Mouse (Mus musculus) bone marrow macrophage, adult 2 months (primary cell): ENCODE results near the gene Baiap2l1. TPM values are rescaled to one million over a fixed set of nuclear protein-coding genes. Genes with fewer than 3 reads are reported as not detected.
"Not testable (repeated sequence)": the region's sequence is repeated elsewhere in the genome, so short reads cannot be mapped to it uniquely, and the experiment has no call there.

Experiments used
- H3K27ac ChIP-seq: 2 replicates; pipeline ENCODE4 v1.5.1; 2012; ENCODE audit warnings: low read depth, low read length; ENCODE audit not compliant: insufficient read depth
- H3K4me1 ChIP-seq: 2 replicates; pipeline ENCODE4 v1.6.1; 2012; ENCODE audit warnings: low read length; ENCODE audit not compliant: control insufficient read depth, insufficient read depth
- H3K4me3 ChIP-seq: 2 replicates; pipeline ENCODE4 v1.5.1; 2012; ENCODE audit warnings: mild to moderate bottlenecking, low read length, moderate library complexity; ENCODE audit not compliant: insufficient read depth
- CTCF ChIP-seq: IDR thresholded peaks from 2 replicates; pipeline ENCODE4 v1.5.1; 2012; ENCODE audit warnings: low read depth, mild to moderate bottlenecking, low read length, moderate library complexity
- POLR2A ChIP-seq: IDR thresholded peaks from 2 replicates; pipeline ENCODE4 v1.6.1; 2012; ENCODE audit warnings: mild to moderate bottlenecking, low read depth, low read length, borderline replicate concordance
- polyA plus RNA-seq: library from polyadenylated mRNA; stranded (reverse); fragments of >200 nt; gene quantifications from 2 replicates; pipeline ENCODE4 v1.2.4, GENCODE M21; 2012; ENCODE audit not compliant: missing spikeins, insufficient read depth, insufficient read length

Baiap2l1 gene
- polyA plus RNA-seq, 1 experiment = not detected

DNA sequence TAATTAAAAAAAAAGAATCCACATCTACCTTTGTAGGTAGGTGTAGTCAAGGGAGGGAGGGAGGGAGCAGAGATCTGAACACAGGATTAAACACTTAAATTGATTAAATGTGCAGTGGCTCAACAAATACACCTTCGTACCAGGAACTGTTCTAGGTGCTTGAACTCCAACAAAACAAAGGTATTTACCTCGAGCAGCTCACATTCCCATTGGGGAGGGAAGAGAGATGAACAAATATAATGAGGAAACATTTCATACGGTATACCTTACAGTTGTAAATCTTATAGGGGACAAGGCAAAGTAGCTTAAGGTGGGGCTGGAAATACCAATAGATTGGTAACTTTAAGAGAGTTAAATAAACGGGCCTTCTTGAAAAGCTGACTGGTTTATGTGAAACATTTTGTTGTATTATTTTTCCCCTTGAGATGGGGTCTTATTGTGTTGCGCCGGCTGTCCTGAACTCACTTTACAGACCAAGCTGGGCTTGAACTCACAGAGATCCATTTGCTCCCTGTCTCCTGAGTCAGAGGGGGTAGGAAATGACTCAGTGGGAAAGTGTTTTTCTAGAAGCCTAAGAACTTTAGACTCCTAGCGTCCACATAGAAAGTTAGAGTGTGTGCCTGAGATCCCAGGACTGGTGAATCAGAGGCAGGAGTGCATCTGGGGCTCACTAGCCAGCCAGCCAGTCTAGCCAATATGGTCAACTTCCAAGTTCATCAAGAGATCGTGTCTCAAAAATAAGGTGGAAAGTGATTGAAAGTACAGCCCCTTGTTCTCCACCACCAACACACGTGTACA is 5.5 kb downstream of the Baiap2l1 start:
- H3K27ac ChIP-seq = no peak overlapping the region
- H3K4me3 ChIP-seq = no peak overlapping the region
- TF ChIP-seq CTCF (no peak), POLR2A (no peak)
- H3K4me1 ChIP-seq = no peaks in the 10 kb centered on the region

DNA sequence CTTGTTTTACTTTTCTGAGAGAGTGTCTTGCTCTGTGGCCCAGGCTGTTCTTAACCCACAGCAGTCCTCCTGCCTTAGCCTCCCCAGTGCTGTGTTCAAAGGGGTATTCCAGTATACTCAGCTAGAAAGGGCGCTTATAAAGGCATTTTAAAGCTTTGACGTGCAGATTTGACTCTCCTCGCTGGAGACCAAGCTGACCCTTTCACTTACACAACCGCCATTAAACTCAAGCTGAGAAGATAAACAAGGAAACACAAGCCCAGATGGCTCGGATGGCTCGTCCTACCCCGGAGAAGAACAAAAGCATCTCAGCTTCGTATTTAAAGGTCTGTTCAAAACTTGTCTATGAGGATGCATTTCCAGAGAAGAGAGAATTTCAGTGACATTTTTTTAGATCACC is 6.7 kb downstream of the Baiap2l1 start:
- Histone ChIP-seq H3K27ac (no peak overlapping the region), H3K4me3 (no peak overlapping the region), H3K4me1 (no peaks in the 10 kb centered on the region)
- TF ChIP-seq POLR2A (no peak), CTCF (no peak)

DNA sequence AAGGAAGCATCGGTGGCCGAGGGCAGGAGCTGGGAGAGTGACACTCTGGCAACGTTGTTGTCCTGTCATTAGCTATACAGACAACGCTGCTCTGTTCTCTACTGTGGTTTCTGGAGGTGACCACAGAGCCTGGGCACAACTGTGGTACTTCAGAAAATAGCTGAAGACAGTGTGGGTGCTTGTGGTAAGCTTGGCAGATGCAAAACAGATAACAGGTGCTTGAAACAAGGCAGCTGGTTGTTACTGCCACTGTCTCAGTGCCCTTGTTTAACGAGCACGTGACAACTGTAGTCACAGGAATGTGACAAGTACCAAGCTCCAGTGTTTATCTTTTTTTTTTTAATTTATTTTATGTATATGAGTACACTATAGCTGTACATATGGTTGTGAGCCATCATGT is 13.3 kb downstream of the Baiap2l1 start:
- TF ChIP-seq POLR2A (no peak), CTCF (no peak)
- Histone ChIP-seq H3K4me1 (no peaks in the 10 kb centered on the region), H3K27ac (no peak overlapping the region), H3K4me3 (no peak overlapping the region)

DNA sequence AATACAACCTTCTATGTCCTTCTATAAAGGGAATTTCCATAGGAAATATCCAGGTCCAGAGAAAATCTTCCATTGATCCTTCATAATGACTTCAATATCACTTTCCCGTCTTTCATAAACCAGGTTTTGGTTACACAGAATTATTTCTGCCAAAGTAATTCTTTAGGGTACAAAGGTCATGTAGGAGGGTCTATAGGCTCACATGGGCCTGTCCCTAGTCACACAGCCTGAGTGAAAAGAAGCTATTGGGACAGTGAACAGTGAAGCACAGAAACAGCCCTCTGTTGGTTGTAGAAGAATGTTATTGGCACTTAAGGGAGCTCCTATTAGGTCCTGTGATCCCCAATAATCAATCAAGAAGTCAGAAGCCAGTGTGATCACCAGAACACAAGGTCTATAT is 16.8 kb downstream of the Baiap2l1 start:
- Histone ChIP-seq H3K4me3 (no peak overlapping the region), H3K27ac (no peak overlapping the region), H3K4me1 (no peaks in the 10 kb centered on the region)
- TF ChIP-seq CTCF = no peak
- TF ChIP-seq POLR2A = no peak

GRCm38 (mm10) chr5:144338787-144339186 is 19.1 kb downstream of the Baiap2l1 start:
- H3K4me1 ChIP-seq = no peaks in the 10 kb centered on the region
- no peak for TF ChIP-seq CTCF
- no peak for TF ChIP-seq POLR2A
- H3K4me3 ChIP-seq = no peak overlapping the region
- H3K27ac ChIP-seq = no peak overlapping the region

- H3K4me1 ChIP-seq, H3K4me3 ChIP-seq, H3K27ac ChIP-seq: not testable (repeated sequence)
Observed at GRCm38 (mm10) chr5:144335357-144335756, 22.6 kb downstream of the Baiap2l1 start.

DNA sequence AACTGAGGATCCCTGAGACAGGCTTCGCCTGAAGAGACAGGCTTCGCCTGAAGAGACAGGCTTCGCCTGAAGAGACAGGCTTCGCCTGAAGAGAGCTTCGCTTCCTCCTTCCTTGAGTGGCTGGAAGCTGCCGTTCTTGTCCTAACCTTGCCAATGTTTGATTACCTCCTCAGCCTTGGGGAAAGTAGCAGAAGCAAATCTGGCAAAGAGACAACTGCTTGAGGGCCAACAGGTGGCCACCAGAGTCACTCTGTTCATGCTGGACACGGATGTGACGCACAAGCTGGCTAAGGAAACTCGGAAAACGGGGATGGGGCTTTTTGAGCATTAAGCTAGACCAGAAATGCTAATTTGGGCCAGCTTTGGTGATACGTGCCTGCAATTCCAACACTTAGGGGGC is 23.9 kb downstream of the Baiap2l1 start:
- TF ChIP-seq POLR2A = no peak
- Histone ChIP-seq H3K4me3 (no peak overlapping the region), H3K27ac (no peak overlapping the region)

GRCm38 (mm10) chr5:144322717-144323116 is 35.2 kb downstream of the Baiap2l1 start:
- Histone ChIP-seq H3K27ac (no peak overlapping the region), H3K4me3 (no peak overlapping the region), H3K4me1 (no peaks in the 10 kb centered on the region)
- TF ChIP-seq POLR2A (no peak), CTCF (no peak)

More for the DNA sequence above, 23.9 kb downstream of the Baiap2l1 start:
- H3K4me1 ChIP-seq = no peaks in the 10 kb centered on the region

DNA sequence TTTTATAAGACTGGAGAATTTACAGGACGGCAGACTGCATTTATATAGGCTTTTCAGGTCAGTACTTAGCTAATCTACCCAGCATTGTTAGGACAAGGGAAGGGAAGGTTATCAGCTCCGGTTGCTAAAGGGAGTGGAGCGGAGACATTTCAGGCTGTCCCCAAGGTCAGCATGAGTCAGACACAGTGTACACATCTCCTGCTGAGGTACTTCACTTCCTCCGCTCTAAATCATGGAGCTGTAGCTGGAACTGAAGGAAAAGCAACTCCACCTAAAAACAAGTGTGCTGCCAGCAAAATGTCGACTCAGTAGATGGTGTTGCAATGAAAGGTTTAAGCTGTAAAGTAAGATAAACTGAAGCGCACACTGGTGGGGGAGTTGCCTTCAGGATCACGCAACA is 36.2 kb downstream of the Baiap2l1 start:
- H3K4me3 ChIP-seq = no peak overlapping the region
- H3K27ac ChIP-seq = no peak overlapping the region
- no peak for TF ChIP-seq CTCF
- no peak for TF ChIP-seq POLR2A
- no peaks in the 10 kb centered on the region for H3K4me1 ChIP-seq

- no peak overlapping the region for H3K27ac ChIP-seq
- H3K4me1 ChIP-seq = peaks cover 5% of the 10 kb centered on the region
- TF ChIP-seq CTCF (no peak), POLR2A (no peak)
- H3K4me3 ChIP-seq = no peak overlapping the region
Observed at GRCm38 (mm10) chr5:144318286-144318685, 39.6 kb downstream of the Baiap2l1 start.

- TF ChIP-seq POLR2A (no peak), CTCF (no peak)
- H3K27ac ChIP-seq = no peak overlapping the region
- H3K4me1 ChIP-seq = peaks cover 9% of the 10 kb centered on the region
- H3K4me3 ChIP-seq = no peak overlapping the region
Observed at GRCm38 (mm10) chr5:144317426-144317825, 40.5 kb downstream of the Baiap2l1 start.
